Mouse (Mus musculus) lung, adult 2 months (tissue): ENCODE results near the gene Zfp563. TPM values are rescaled to one million over a fixed set of nuclear protein-coding genes. Genes with fewer than 3 reads are reported as not detected.

Source experiments
- DNase-seq: peaks from one replicate; pipeline ENCODE4 v3.0.0; 2022
- H3K4me1 ChIP-seq: fragments of 200-500 bp; 2 replicates; pipeline ENCODE4 v1.6.1; 2011; ENCODE audit warnings: low read length; ENCODE audit not compliant: control insufficient read depth, insufficient read depth
- H3K4me3 ChIP-seq: fragments of 200-500 bp; replicated peaks from 2 replicates; pipeline ENCODE3; 2011; ENCODE audit warnings: low read depth, mild to moderate bottlenecking, control low read depth, low read length; ENCODE audit errors: extremely low read depth
- CTCF ChIP-seq: fragments of 200-500 bp; IDR thresholded peaks from 2 replicates; pipeline ENCODE4 v1.5.1; 2011; ENCODE audit warnings: mild to moderate bottlenecking, low read length, control low read depth; ENCODE audit not compliant: insufficient read depth
- POLR2A ChIP-seq: fragments of 200-500 bp; IDR thresholded peaks from 2 replicates; pipeline ENCODE4 v1.6.1; 2011; ENCODE audit warnings: low read depth, mild to moderate bottlenecking, control low read depth, low read length, borderline replicate concordance; ENCODE audit errors: extremely low read depth
- WGBS: fragments of 180-500 bp; shearing (Covaris S2); methylation state at CpG from one replicate; pipeline ENCODE4 v1.1.7; 2018; 5-methylcytosine and 5-hydroxymethylcytosine counted together
- polyA plus RNA-seq: library from polyadenylated mRNA; depleted of rRNA; stranded (reverse); fragments of >200 nt; gene quantifications from 2 replicates; pipeline ENCODE4 v1.2.3, GENCODE M21; 2012; rRNA removed

Zfp563 gene
- 1.2 and 2.2 TPM in 2 replicates for polyA plus RNA-seq

- 4% methylated on average over 34 of the region's 34 CpGs for WGBS
- DNase-seq, result peak; percentile 96
- Histone ChIP-seq H3K4me3 (peak within 1 kb of the TSS; percentile 97), H3K4me1 (peaks cover 5% of the 10 kb centered on the region)
- TF ChIP-seq CTCF (no peak), POLR2A (peak; percentile 48; the same call in 1 of the 2 replicates)
Observed at GRCm38 (mm10) chr17:33089220-33089949, at the start of gene Zfp563. Gene Zfp563, plus strand, starts transcription at chr17:33089310.

GRCm38 (mm10) chr17:33058791-33059190 is 30.3 kb upstream of the Zfp563 start:
- TF ChIP-seq CTCF (no peak), POLR2A (no peak)
- DNase-seq, result no peak
- H3K4me1 ChIP-seq, result no peaks in the 10 kb centered on the region
- WGBS, result 4% methylated on average over 1 of the region's 1 CpGs
- no peak overlapping the region for H3K4me3 ChIP-seq

- 2% methylated on average over 1 of the region's 1 CpGs for WGBS
- no peak for DNase-seq
- H3K4me1 ChIP-seq, result no peaks in the 10 kb centered on the region
- no peak for TF ChIP-seq POLR2A
- TF ChIP-seq CTCF, result no peak
- H3K4me3 ChIP-seq, result no peak overlapping the region
Observed at GRCm38 (mm10) chr17:33063001-33063400, 26.1 kb upstream of the Zfp563 start.

GRCm38 (mm10) chr17:33067958-33068357 is 21.2 kb upstream of the Zfp563 start, which contains the start of gene 4921501E09Rik:
Gene 4921501E09Rik, minus strand, starts transcription at chr17:33068058.
- 26% methylated on average over 1 of the region's 1 CpGs for WGBS
- no peak within 1 kb of the TSS for H3K4me3 ChIP-seq
- H3K4me1 ChIP-seq, result no peaks in the 10 kb centered on the region
- no peak for DNase-seq
- TF ChIP-seq POLR2A (no peak), CTCF (no peak)

GRCm38 (mm10) chr17:33091630-33092029 is 2.5 kb downstream of the Zfp563 start:
- no peak for DNase-seq
- H3K4me3 ChIP-seq, result no peak overlapping the region
- no peak for TF ChIP-seq POLR2A
- peaks cover 5% of the 10 kb centered on the region for H3K4me1 ChIP-seq
- WGBS, result 69% methylated on average over 1 of the region's 1 CpGs

- 1% methylated on average over 31 of the region's 31 CpGs for WGBS
- peak; percentile 84 for DNase-seq
- peaks cover 5% of the 10 kb centered on the region for H3K4me1 ChIP-seq
- peak; percentile 52; the same call in 1 of the 2 replicates for TF ChIP-seq POLR2A
- TF ChIP-seq CTCF, result no peak
- H3K4me3 ChIP-seq, result peak overlapping the region; percentile 100
Observed at GRCm38 (mm10) chr17:33092391-33093193, 3.5 kb downstream of the Zfp563 start.

- TF ChIP-seq POLR2A (no peak), CTCF (no peak)
- WGBS, result 73% methylated on average over 2 of the region's 2 CpGs
- Histone ChIP-seq H3K4me1 (peaks cover 5% of the 10 kb centered on the region), H3K4me3 (no peak overlapping the region)
- DNase-seq, result peak; percentile 20
Observed at GRCm38 (mm10) chr17:33097396-33097795, 8.3 kb downstream of the Zfp563 start.

- H3K4me3 ChIP-seq, result no peak overlapping the region
- no peak for DNase-seq
- no peaks in the 10 kb centered on the region for H3K4me1 ChIP-seq
- TF ChIP-seq POLR2A (no peak), CTCF (no peak)
Observed at GRCm38 (mm10) chr17:33124546-33124945, 35.4 kb downstream of the Zfp563 start.

- WGBS, result 60% methylated on average over 2 of the region's 2 CpGs
- no peak for TF ChIP-seq POLR2A
- TF ChIP-seq CTCF, result no peak
- no peaks in the 10 kb centered on the region for H3K4me1 ChIP-seq
Observed at GRCm38 (mm10) chr17:33126257-33126656, 37.1 kb downstream of the Zfp563 start.

GRCm38 (mm10) chr17:33139261-33139820 is 50.2 kb downstream of the Zfp563 start, which contains the start of gene Morc2b:
Gene Morc2b, minus strand, starts transcription at chr17:33139683.
- TF ChIP-seq CTCF (no peak), POLR2A (no peak)

More at GRCm38 (mm10) chr17:33126257-33126656, 37.1 kb downstream of the Zfp563 start:
- no peak for DNase-seq
- H3K4me3 ChIP-seq, result no peak overlapping the region

More at GRCm38 (mm10) chr17:33139261-33139820, 50.2 kb downstream of the Zfp563 start, which contains the start of gene Morc2b:
- WGBS, result 73% methylated on average over 18 of the region's 18 CpGs
- H3K4me1 ChIP-seq, result no peaks in the 10 kb centered on the region
- H3K4me3 ChIP-seq, result no peak within 1 kb of the TSS
- no peak for DNase-seq

Other genes starting within 250 kb of the Zfp563 start
- gene Zfp870, start 197.7 kb upstream of the Zfp563 start, polyA plus RNA-seq, result 0.88 and 1.7 TPM in 2 replicates
- gene Cyp4f14, start 172.0 kb upstream of the Zfp563 start, polyA plus RNA-seq, result 0.26 and 0.57 TPM in 2 replicates
- 40.4 and 51.4 TPM in 2 replicates for gene Cyp4f13, start 141.9 kb upstream of the Zfp563 start, polyA plus RNA-seq
- 0.61 and 0.85 TPM in 2 replicates for gene Zfp472, start 123.5 kb upstream of the Zfp563 start, polyA plus RNA-seq
- gene Zfp952, start 96.2 kb upstream of the Zfp563 start, polyA plus RNA-seq, result 2.7 and 4.3 TPM in 2 replicates
- 0.76 and 1.1 TPM in 2 replicates for gene Zfp763, start 55.9 kb upstream of the Zfp563 start, polyA plus RNA-seq
- gene 4921501E09Rik, start 21.3 kb upstream of the Zfp563 start, polyA plus RNA-seq, result not detected in 2 replicates
- not detected in 2 replicates for gene Morc2b, start 50.4 kb downstream of the Zfp563 start, polyA plus RNA-seq
- not detected in 2 replicates for gene Olfr55, start 79.1 kb downstream of the Zfp563 start, polyA plus RNA-seq
- gene Olfr239, start 102.0 kb downstream of the Zfp563 start, polyA plus RNA-seq, result not detected in 2 replicates
- not detected in 2 replicates for gene Olfr1564, start 132.4 kb downstream of the Zfp563 start, polyA plus RNA-seq
- 0.54 and 1.4 TPM in 2 replicates for gene Zfp955a, start 165.8 kb downstream of the Zfp563 start, polyA plus RNA-seq
- gene Olfr63, start 175.4 kb downstream of the Zfp563 start, polyA plus RNA-seq, result not detected in 2 replicates
- 1.3 and 1.9 TPM in 2 replicates for gene Zfp955b, start 200.2 kb downstream of the Zfp563 start, polyA plus RNA-seq